Mouse (Mus musculus): ENCODE results near the gene Tmtc1.

DNA sequence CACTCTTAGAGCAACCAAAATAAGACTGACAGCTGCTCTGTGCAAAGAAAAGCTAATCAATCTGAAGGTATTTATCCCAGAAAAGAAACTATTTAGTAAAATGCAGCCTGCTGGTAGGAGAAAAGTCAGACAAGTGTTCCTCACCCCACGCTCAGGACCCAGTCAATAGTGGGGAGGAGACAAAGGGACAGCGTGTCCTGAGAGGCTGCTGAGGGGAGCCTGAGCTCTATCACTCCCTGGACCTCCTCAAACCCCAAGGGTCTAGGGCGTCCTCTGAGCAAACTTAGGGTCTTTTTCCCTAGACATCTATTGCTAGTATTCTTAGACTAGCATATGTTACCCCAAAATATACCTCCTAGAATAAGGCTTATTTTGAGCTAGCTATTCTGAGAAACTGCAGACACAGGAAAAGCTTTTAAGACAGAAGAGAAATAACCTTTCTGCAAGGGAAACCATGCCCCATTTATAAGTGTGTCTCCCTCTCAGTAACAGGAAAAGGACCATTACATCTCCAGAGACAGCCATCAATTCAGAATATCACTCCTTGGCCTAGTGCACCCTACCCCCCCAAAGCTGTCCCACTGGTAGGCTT, 68.5 kb downstream of the Tmtc1 start:
- no peak for TF ChIP-seq CTCF (IDR thresholded peaks at IDR 0.05; ENCODE audit: low read depth, low read length)
- TF ChIP-seq POLR2A (IDR thresholded peaks at IDR 0.05; ENCODE audit: insufficient read depth, low read length), result no peak
- TF ChIP-seq EP300 (IDR thresholded peaks at IDR 0.05; ENCODE audit: insufficient read depth, low read depth, low read length), result no peak

All from ES-Bruce4 (cell line).